Mouse (Mus musculus) cerebellum, postnatal 10 days (tissue): ENCODE measurements around the gene Tnr.

Experiments
- DNase-seq, 2 experiments: peaks; one replicate each; pipeline ENCODE4 v3.0.0; 2021; ENCODE audit warnings: mixed read lengths in 2 of 2

The Tnr gene

GRCm38 (mm10) chr1:159800366-159800765 is 276.8 kb downstream of the Tnr start:
- peak; percentile 19 to 21 for DNase-seq

- DNase-seq: no peak
Measured at GRCm38 (mm10) chr1:159801753-159802152, 278.2 kb downstream of the Tnr start.

GRCm38 (mm10) chr1:159803711-159804110 is 280.1 kb downstream of the Tnr start:
- peak; percentile 17 to 36 for DNase-seq

GRCm38 (mm10) chr1:159809493-159809892 is 285.9 kb downstream of the Tnr start:
- DNase-seq: no peak

- DNase-seq: no peak
Measured at GRCm38 (mm10) chr1:159811805-159812204, 288.2 kb downstream of the Tnr start.

GRCm38 (mm10) chr1:159812820-159813411 is 289.3 kb downstream of the Tnr start:
- DNase-seq: no peak

GRCm38 (mm10) chr1:159814348-159814747 is 290.8 kb downstream of the Tnr start:
- DNase-seq: no peak

- peak; percentile 16 to 24 for DNase-seq
Measured at GRCm38 (mm10) chr1:159816614-159817371, 293.2 kb downstream of the Tnr start.

- DNase-seq: peak; percentile 83 to 84
Measured at GRCm38 (mm10) chr1:159819511-159819910, 295.9 kb downstream of the Tnr start.

GRCm38 (mm10) chr1:159822416-159822815 is 298.8 kb downstream of the Tnr start:
- no peak for DNase-seq

GRCm38 (mm10) chr1:159828531-159828930 is 305.0 kb downstream of the Tnr start:
- no peak for DNase-seq

GRCm38 (mm10) chr1:159833165-159833564 is 309.6 kb downstream of the Tnr start:
- no peak for DNase-seq

- no peak for DNase-seq
Measured at GRCm38 (mm10) chr1:159833646-159834338, 310.2 kb downstream of the Tnr start.

- DNase-seq: no peak
Measured at GRCm38 (mm10) chr1:159835126-159835525, 311.6 kb downstream of the Tnr start.

GRCm38 (mm10) chr1:159840337-159840736 is 316.8 kb downstream of the Tnr start:
- DNase-seq: no peak

GRCm38 (mm10) chr1:159842876-159843275 is 319.3 kb downstream of the Tnr start:
- DNase-seq: no peak

- peak; percentile 52 to 60 for DNase-seq
Measured at GRCm38 (mm10) chr1:159852088-159852487, 328.5 kb downstream of the Tnr start.

- DNase-seq: no peak
Measured at GRCm38 (mm10) chr1:159854261-159854660, 330.7 kb downstream of the Tnr start.

GRCm38 (mm10) chr1:159861782-159862474 is 338.4 kb downstream of the Tnr start:
- peak; percentile 20 to 30 for DNase-seq

- DNase-seq: peak; percentile 44 to 65
Measured at GRCm38 (mm10) chr1:159865696-159866095, 342.1 kb downstream of the Tnr start.

- no peak for DNase-seq
Measured at GRCm38 (mm10) chr1:159869619-159870441, 346.3 kb downstream of the Tnr start.

- DNase-seq: peak in 1 of 2 experiments; percentile 28
Measured at GRCm38 (mm10) chr1:159872866-159873265, 349.3 kb downstream of the Tnr start.
